Mouse (Mus musculus) stomach, postnatal 0 days (tissue): ENCODE data around the gene Cpm.

Experiments
- CTCF ChIP-seq: IDR thresholded peaks from 2 replicates; pipeline ENCODE4 v1.5.1; 2016; ENCODE audit warnings: antibody characterized with exemption, low read depth, mild to moderate bottlenecking, moderate library complexity
- EP300 ChIP-seq: optimal IDR thresholded peaks from 2 replicates; pipeline ENCODE3; 2016; ENCODE audit warnings: antibody characterized with exemption

DNA sequence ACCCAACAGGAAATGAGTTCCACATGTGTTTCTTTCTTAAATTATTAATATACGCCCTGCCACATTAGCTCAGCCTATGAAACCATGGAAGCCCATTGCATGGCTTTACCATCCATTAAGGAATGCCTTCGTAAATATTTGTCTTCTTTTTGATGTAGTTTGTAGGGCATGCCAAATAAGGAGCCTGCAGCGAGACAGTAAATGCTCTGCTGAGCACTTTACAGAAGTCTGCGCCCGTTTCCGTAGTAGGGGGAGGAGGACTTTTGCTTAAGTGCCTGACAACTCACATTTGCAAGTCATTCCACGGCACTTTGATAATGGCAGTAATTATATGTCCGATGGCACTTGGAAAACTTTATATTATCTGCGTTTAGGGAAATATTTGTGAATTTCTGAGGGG, 37.5 kb upstream of the Cpm start:
- TF ChIP-seq EP300 = no peak
- TF ChIP-seq CTCF = no peak
